Mouse (Mus musculus) embryonic fibroblast, embryonic 13.5 days (primary cell): ENCODE data around the gene Slc5a4b.

Experiments used
- CTCF ChIP-seq: IDR thresholded peaks from 2 replicates; pipeline ENCODE4 v1.5.1; 2011; ENCODE audit warnings: mild to moderate bottlenecking, control low read depth, low read length, moderate library complexity, borderline replicate concordance; ENCODE audit not compliant: insufficient read depth
- POLR2A ChIP-seq: IDR thresholded peaks from 2 replicates; pipeline ENCODE4 v1.6.1; 2011; ENCODE audit warnings: low read depth, mild to moderate bottlenecking, control low read depth, low read length, moderate library complexity

DNA sequence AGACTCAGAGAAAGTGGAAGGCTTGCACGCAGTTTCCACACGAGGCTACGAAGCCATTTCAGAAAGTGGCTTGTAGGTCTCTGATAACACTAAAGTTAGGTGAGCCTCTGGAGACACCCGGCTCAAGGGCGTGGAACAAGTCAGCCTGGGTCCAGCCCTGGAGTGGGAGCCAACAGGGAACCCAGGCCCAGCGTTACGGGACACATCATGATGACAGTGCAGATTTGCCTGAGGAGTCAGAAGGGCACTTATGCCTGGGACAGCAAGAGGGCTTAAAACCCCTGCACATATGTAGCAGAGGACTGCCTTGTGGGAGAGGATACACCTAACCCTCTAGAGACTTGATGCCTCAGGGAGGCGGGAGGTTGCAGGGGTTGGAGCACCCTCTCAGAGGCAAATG, 14.2 kb downstream of the Slc5a4b start:
- TF ChIP-seq CTCF (no peak), POLR2A (no peak)
